Mouse (Mus musculus): ENCODE results near the gene Sh3rf1.

Gene Sh3rf1

DNA sequence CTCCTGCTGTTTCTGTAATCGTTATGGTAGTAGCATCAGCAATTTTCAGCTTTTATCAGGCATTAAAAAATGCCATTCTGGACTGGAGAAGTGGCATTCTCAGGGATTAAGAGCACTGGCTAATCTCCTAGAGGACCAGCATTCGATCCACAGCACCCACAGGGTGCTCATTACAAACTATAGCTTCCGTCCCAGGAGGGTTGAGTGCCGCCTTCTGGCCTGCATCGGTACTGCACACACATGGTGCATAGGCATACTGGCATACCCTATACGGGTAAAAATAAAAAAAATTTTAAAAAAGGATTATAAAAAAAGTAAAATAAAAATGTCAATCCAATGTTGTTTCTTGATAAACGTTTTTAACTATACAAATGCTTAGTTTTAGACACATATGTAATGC, 20.5 kb downstream of the Sh3rf1 start:
- CTCF ChIA-PET, result interaction anchor here in 3 of 4 experiments (0.6 to 1.6 kb wide), 4 partner anchors 20 to 354 kb away, joined by 3 to 6 read pairs (median 4); partner anchors contain the start of genes Hpf1 (in 1 of the 3) and Sh3rf1 (in 1 of the 3)
- POLR2A ChIA-PET, result interaction anchor here in 3 of 4 experiments (0.6 to 3.1 kb wide), 12 partner anchors 9 to 575 kb away, joined by 3 to 22 read pairs (median 4); partner anchors contain the start of gene Nek1 (in 2 of the 3)

DNA sequence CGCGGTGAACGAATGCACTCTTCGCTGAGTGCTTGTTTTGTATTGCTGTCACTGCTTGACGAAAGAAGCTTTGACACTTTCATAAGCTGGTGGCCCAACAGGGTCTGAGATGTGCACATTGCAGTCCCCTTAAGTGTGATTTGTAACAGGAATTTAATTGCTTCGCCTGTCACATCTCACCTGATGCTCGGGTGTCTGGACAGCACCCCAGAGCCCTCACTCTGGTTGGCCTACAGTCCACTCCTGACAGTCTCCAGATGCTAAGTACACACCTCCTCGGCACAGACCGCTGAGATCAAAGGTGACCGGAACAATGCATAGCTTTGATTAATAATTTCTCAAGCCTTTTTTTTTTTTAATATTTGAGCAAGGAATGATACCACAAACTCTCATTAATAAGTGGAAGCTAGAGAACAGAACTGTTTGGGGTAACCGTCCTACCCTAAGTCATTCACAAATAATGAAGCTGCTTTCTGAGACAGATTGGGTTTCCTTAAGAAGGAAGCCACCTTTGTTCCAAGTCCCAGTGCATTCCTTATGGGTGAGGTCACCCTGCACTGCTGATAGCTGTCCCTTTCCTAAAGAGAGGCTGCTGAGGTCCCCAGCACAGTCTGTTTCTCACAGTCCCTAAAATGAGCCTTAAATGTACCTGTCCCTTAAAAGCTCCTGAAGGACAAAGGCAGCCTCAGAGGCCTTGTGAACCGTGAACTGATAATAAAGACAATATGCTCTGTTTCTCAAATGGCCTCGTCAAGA, 23.8 kb downstream of the Sh3rf1 start:
- CTCF ChIA-PET, result no interaction called here
- POLR2A ChIA-PET, result interaction anchor here in 3 of 4 experiments (0.7 to 2.9 kb wide), 7 partner anchors 11 to 255 kb away, joined by 3 to 6 read pairs (median 3); no protein-coding TSS in a partner anchor

- ChIA-PET CTCF (no interaction called here), POLR2A (interaction anchor here in 2 of 4 experiments (0.5 to 1.1 kb wide), 2 partner anchors 9 to 135 kb away, joined by 3 to 5 read pairs; no protein-coding TSS in a partner anchor)
Measured at GRCm38 (mm10) chr8:61249511-61249910, 25.8 kb downstream of the Sh3rf1 start.

GRCm38 (mm10) chr8:61254196-61254595, 30.5 kb downstream of the Sh3rf1 start:
- ChIA-PET POLR2A (no interaction called here), CTCF (no interaction called here)

- ChIA-PET POLR2A (interaction anchor here in 2 of 4 experiments (0.5 to 1.6 kb wide), 6 partner anchors 9 to 26 kb away, joined by 3 to 6 read pairs (median 4); no protein-coding TSS in a partner anchor), CTCF (no interaction called here)
Measured at GRCm38 (mm10) chr8:61258828-61259227, 35.2 kb downstream of the Sh3rf1 start.

DNA sequence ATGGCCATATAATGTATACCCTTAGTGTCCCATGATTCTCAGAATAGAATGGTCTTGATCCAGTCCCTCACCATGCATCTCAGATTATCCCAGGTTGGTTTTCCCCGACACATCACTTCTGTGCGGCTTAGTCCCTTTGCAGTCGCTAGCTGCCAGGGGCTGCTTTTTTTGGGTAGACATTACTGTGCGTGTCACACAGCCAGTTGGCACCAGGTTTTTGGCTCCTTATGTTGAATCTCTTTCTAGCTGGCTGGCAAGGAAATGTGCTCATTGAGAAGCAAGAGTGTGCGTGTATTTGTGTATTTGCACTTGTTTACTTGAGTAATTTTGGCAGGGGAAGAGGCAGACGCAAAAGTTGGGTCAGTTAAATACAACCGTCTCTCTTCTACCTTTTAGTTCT, 35.9 kb downstream of the Sh3rf1 start:
- ChIA-PET POLR2A (interaction anchor here in 1 of 4 experiments (0.7 to 1.6 kb wide), 5 partner anchors 10 to 201 kb away, joined by 3 to 6 read pairs (median 3); no protein-coding TSS in a partner anchor), CTCF (no interaction called here)

GRCm38 (mm10) chr8:61260530-61260929, 36.9 kb downstream of the Sh3rf1 start:
- POLR2A ChIA-PET, result interaction anchor here in 1 of 4 experiments (0.9 kb wide), 1 partner anchor 13 kb away, joined by 3 read pairs; no protein-coding TSS in a partner anchor
- CTCF ChIA-PET, result no interaction called here

GRCm38 (mm10) chr8:61261374-61261773, 37.7 kb downstream of the Sh3rf1 start:
- POLR2A ChIA-PET, result interaction anchor here in 1 of 4 experiments (0.9 kb wide), 1 partner anchor 14 kb away, joined by 3 read pairs; no protein-coding TSS in a partner anchor
- CTCF ChIA-PET, result no interaction called here

DNA sequence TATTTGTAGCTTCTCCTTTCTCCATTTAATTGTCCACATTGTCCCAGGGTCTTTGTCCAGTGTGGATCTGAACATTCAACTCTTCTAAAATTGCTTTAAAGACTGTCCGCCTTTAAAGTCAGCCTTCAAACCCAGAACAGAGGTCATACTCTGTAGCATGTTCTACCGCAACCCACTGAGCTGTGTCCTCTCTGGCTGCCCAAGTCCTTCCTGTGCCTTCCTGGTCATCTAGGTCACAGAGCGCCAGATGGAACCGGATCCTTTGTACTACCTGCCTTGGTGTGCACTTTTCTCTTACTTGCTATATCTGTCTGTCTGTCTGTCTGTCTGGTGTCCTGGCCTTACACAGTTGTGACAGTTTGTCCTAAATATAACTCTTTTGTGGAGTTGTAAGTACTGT, 40.0 kb downstream of the Sh3rf1 start:
- ChIA-PET CTCF (no interaction called here), POLR2A (interaction anchor here in 1 of 4 experiments (0.7 kb wide), 1 partner anchor 32 kb away, joined by 3 read pairs; no protein-coding TSS in a partner anchor)

GRCm38 (mm10) chr8:61264881-61265280, 41.2 kb downstream of the Sh3rf1 start:
- ChIA-PET POLR2A (no interaction called here), CTCF (no interaction called here)

DNA sequence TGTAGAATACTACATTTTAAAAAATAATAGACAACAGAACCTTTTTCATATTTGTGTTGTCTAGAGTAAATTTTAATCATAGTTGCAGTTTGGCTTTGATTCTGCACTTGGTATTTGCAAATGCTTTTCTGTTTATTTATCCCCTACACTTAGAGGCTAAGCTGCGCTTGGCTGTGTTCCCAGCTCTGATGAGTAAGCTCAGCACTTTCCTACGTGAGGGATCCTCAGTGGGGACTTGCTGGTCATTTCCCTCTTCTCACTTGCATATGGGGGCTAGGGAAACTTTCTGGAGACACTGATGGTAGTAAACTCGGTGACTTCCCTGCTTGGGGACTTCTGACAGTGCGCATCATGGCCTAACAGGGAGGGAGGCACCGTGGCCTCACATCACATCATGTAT, 41.7 kb downstream of the Sh3rf1 start:
- ChIA-PET CTCF (no interaction called here), POLR2A (no interaction called here)

DNA sequence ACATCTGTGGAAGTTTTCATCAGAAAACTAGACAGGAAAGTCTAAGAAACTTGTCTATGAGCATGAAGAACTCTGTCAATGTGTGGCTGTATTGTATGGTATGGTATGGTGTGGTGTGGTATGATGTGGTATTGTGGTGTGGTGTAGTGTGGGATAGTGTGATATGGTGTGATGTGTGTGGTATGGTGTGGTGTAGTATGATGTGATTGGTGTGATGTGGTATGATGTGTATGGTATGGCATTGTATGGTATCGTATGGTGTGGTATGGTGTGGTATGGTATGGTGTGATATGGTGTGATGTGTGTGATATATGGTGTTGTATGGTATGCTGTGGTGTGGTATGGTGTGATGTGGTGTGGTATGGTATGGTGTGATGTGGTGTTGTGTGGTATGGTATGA, 43.4 kb downstream of the Sh3rf1 start:
- CTCF ChIA-PET, result no interaction called here
- POLR2A ChIA-PET, result no interaction called here

GRCm38 (mm10) chr8:61267692-61268091, 44.0 kb downstream of the Sh3rf1 start:
- POLR2A ChIA-PET, result interaction anchor here in 1 of 4 experiments (1.0 to 1.5 kb wide), 2 partner anchors 9 to 13 kb away, joined by 3 to 4 read pairs; no protein-coding TSS in a partner anchor
- CTCF ChIA-PET, result no interaction called here

GRCm38 (mm10) chr8:61268233-61268916, 44.7 kb downstream of the Sh3rf1 start:
- ChIA-PET CTCF (no interaction called here), POLR2A (interaction anchor here in 1 of 4 experiments (1.0 to 1.5 kb wide), 2 partner anchors 8 to 12 kb away, joined by 3 to 4 read pairs; no protein-coding TSS in a partner anchor)

DNA sequence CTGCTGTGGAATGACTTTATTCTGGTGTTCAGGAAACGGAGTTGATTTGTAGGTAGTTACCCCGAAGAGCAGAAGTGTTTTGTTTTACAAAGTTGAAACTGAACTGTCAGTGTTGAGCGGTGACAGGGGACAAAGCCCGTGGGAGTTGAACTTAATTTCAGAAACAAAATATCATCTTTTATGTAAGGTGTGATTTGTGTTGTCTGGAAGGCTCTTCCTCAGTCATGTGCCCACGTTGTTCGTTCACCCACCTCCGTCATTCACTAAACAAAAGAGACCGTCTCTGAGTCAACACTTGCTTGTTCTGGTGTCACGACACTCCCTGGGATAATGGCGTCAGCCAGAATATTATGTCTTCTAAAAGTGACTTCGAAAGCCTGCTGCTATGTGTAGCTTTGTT, 46.3 kb downstream of the Sh3rf1 start:
- POLR2A ChIA-PET, result interaction anchor here in 1 of 4 experiments (1.0 kb wide), 1 partner anchor 11 kb away, joined by 3 read pairs; no protein-coding TSS in a partner anchor
- CTCF ChIA-PET, result no interaction called here

GRCm38 (mm10) chr8:61270541-61270940, 46.9 kb downstream of the Sh3rf1 start:
- ChIA-PET CTCF (no interaction called here), POLR2A (no interaction called here)

DNA sequence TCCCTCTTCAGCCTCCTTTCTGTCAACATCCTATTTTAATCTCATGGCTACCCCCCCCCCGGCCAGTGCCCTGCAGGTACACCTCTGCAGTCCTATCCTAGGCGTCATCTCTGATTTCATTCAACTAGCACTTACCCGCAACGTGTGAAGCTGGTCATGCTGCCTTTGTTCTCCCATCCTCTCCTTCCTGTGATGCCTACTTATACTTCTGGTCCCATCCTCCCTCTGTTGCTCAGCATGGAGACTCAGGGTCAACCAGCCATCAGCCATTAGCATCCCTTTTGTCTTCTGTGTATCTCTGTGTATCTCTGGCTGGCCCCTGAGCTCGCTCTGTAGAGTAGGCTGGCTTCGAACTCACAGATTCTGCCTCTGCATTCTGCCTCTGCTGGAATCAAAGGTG, 47.3 kb downstream of the Sh3rf1 start:
- ChIA-PET POLR2A (no interaction called here), CTCF (no interaction called here)

GRCm38 (mm10) chr8:61272838-61273237, 49.2 kb downstream of the Sh3rf1 start:
- POLR2A ChIA-PET, result interaction anchor here in 3 of 4 experiments (0.6 to 1.6 kb wide), 4 partner anchors 24 to 207 kb away, joined by 3 read pairs; no protein-coding TSS in a partner anchor
- CTCF ChIA-PET, result no interaction called here

GRCm38 (mm10) chr8:61273307-61274221, 49.9 kb downstream of the Sh3rf1 start:
- CTCF ChIA-PET, result no interaction called here
- POLR2A ChIA-PET, result interaction anchor here in 3 of 4 experiments (0.5 to 1.6 kb wide), 5 partner anchors 48 to 333 kb away, joined by 3 to 6 read pairs (median 3); no protein-coding TSS in a partner anchor
